Mouse (Mus musculus) neural tube, embryonic 13.5 days (tissue): ENCODE data around the gene Arhgef2. TPM values are rescaled to one million over a fixed set of nuclear protein-coding genes. Genes with fewer than 3 reads are reported as not detected.
A peak's percentile ranks its signal among the peaks of the same experiment; 100 is the strongest.

Source experiments
- ATAC-seq: fragments of 200-750 bp; cut with Nextera tagmentation; 2 replicates; pipeline ENCODE4 v1.8.0; 2017; ENCODE audit warnings: low read depth, mild to moderate bottlenecking, moderate TSS enrichment, moderate library complexity
- H3K27ac ChIP-seq: fragments of 300-500 bp; sonication (generic); replicated peaks from 2 replicates; pipeline ENCODE4 v1.5.1; 2015; ENCODE audit warnings: moderate library complexity, mild to moderate bottlenecking, inconsistent platforms
- H3K27me3 ChIP-seq: fragments of 300-500 bp; sonication (generic); 2 replicates; pipeline ENCODE4 v1.6.1; 2015; ENCODE audit warnings: mild to moderate bottlenecking, inconsistent platforms
- H3K36me3 ChIP-seq: fragments of 300-500 bp; sonication (generic); 2 replicates; pipeline ENCODE4 v1.6.1; 2015; ENCODE audit warnings: mild to moderate bottlenecking, inconsistent platforms
- H3K4me1 ChIP-seq: fragments of 300-500 bp; sonication (generic); replicated peaks from 2 replicates; pipeline ENCODE4 v1.6.1; 2015; ENCODE audit warnings: inconsistent platforms
- H3K4me2 ChIP-seq: fragments of 300-500 bp; sonication (generic); 2 replicates; pipeline ENCODE4 v1.6.1; 2015; ENCODE audit warnings: inconsistent platforms, mild to moderate bottlenecking, moderate library complexity
- H3K4me3 ChIP-seq: fragments of 300-500 bp; sonication (generic); 2 replicates; pipeline ENCODE4 v1.5.1; 2015; ENCODE audit warnings: mild to moderate bottlenecking, inconsistent platforms
- H3K9ac ChIP-seq: fragments of 300-500 bp; sonication (generic); 2 replicates; pipeline ENCODE4 v1.6.1; 2015; ENCODE audit warnings: moderate library complexity, mild to moderate bottlenecking, inconsistent platforms
- H3K9me3 ChIP-seq: fragments of 300-500 bp; sonication (generic); 2 replicates; pipeline ENCODE4 v1.6.1; 2016; ENCODE audit warnings: inconsistent platforms
- WGBS: fragments of 180-500 bp; shearing (Covaris S2); methylation state at CpG from one replicate; pipeline ENCODE4 v1.1.7; 2015; 5-methylcytosine and 5-hydroxymethylcytosine counted together
- polyA plus RNA-seq: library from polyadenylated mRNA; unstranded; fragments of >200 nt; fragmentation: Nextera tagmentation; extraction: Ambion mirVana; gene quantifications from 2 replicates; pipeline ENCODE4 v1.2.1, GENCODE M21; 2015

Gene Arhgef2
- polyA plus RNA-seq, 1 experiment from 2014 or later = 157 TPM

GRCm38 (mm10) chr3:88664095-88664494 lies 58.3 kb downstream of the Arhgef2 start:
- Histone ChIP-seq H3K4me1 (no peaks in the 10 kb centered on the region), H3K36me3 (no peaks in the 10 kb centered on the region), H3K27ac (no peak overlapping the region), H3K27me3 (no peaks in the 10 kb centered on the region), H3K4me3 (no peak overlapping the region), H3K4me2 (no peak overlapping the region), H3K9ac (no peak overlapping the region), H3K9me3 (no peaks in the 10 kb centered on the region)
- ATAC-seq = no peak
- WGBS = 87% methylated on average over 4 of the region's 4 CpGs

GRCm38 (mm10) chr3:88677399-88677798 lies 71.6 kb downstream of the Arhgef2 start:
- Histone ChIP-seq H3K4me2 (peak overlapping the region; percentile 59), H3K4me3 (peak overlapping the region; percentile 30), H3K9me3 (no peaks in the 10 kb centered on the region), H3K36me3 (no peaks in the 10 kb centered on the region), H3K4me1 (peaks cover 4% of the 10 kb centered on the region; the same call in 1 of the 2 replicates), H3K27ac (no peak overlapping the region), H3K9ac (peak overlapping the region; percentile 66), H3K27me3 (no peaks in the 10 kb centered on the region)
- WGBS = 11% methylated on average over 11 of the region's 11 CpGs
- ATAC-seq = peak; percentile 61; the same call in 1 of the 2 replicates

GRCm38 (mm10) chr3:88683814-88684213 lies 78.0 kb downstream of the Arhgef2 start:
- WGBS = 91% methylated on average over 2 of the region's 2 CpGs
- H3K27me3 ChIP-seq = no peaks in the 10 kb centered on the region
- H3K4me1 ChIP-seq = peaks cover 23% of the 10 kb centered on the region
- H3K9me3 ChIP-seq = no peaks in the 10 kb centered on the region
- H3K9ac ChIP-seq = no peak overlapping the region
- peaks cover 7% of the 10 kb centered on the region for H3K36me3 ChIP-seq
- H3K4me3 ChIP-seq = no peak overlapping the region
- H3K27ac ChIP-seq = no peak overlapping the region
- H3K4me2 ChIP-seq = no peak overlapping the region
- no peak for ATAC-seq

GRCm38 (mm10) chr3:88684236-88684979 lies 78.6 kb downstream of the Arhgef2 start:
- ATAC-seq = no peak
- Histone ChIP-seq H3K36me3 (peaks cover 13% of the 10 kb centered on the region), H3K9me3 (no peaks in the 10 kb centered on the region), H3K4me2 (peak overlapping the region; percentile 97), H3K27me3 (no peaks in the 10 kb centered on the region), H3K4me3 (peak overlapping the region; percentile 93), H3K4me1 (peaks cover 24% of the 10 kb centered on the region), H3K9ac (peak overlapping the region; percentile 64), H3K27ac (peak overlapping the region; percentile 82)
- 65% methylated on average over 8 of the region's 8 CpGs for WGBS

- peak within 1 kb of the TSS; percentile 99 for H3K27ac ChIP-seq
- H3K4me2 ChIP-seq = peak within 1 kb of the TSS; percentile 97
- peaks cover 24% of the 10 kb centered on the region for H3K4me1 ChIP-seq
- H3K9me3 ChIP-seq = no peaks in the 10 kb centered on the region
- peak; percentile 99 for ATAC-seq
- peak within 1 kb of the TSS; percentile 98 for H3K9ac ChIP-seq
- H3K27me3 ChIP-seq = no peaks in the 10 kb centered on the region
- peaks cover 22% of the 10 kb centered on the region for H3K36me3 ChIP-seq
- WGBS = 1% methylated on average over 47 of the region's 47 CpGs
- peak within 1 kb of the TSS; percentile 93 for H3K4me3 ChIP-seq
These were observed 79.5 kb downstream of the Arhgef2 start, which contains the start of gene Khdc4 for GRCm38 (mm10) chr3:88684980-88685941. TSS of gene Khdc4 (plus strand) at chr3:88685803.

GRCm38 (mm10) chr3:88685958-88686451 lies 80.2 kb downstream of the Arhgef2 start:
- H3K27me3 ChIP-seq = no peaks in the 10 kb centered on the region
- peaks cover 24% of the 10 kb centered on the region for H3K4me1 ChIP-seq
- peak overlapping the region; percentile 99 for H3K27ac ChIP-seq
- no peaks in the 10 kb centered on the region for H3K9me3 ChIP-seq
- under 1% methylated on average over 43 of the region's 45 CpGs for WGBS
- H3K36me3 ChIP-seq = peaks cover 29% of the 10 kb centered on the region
- ATAC-seq = peak; percentile 87
- H3K4me2 ChIP-seq = peak overlapping the region; percentile 97
- H3K4me3 ChIP-seq = peak overlapping the region; percentile 93
- peak overlapping the region; percentile 98 for H3K9ac ChIP-seq

- Histone ChIP-seq H3K9ac (peak overlapping the region; percentile 98), H3K4me3 (peak overlapping the region; percentile 93), H3K4me2 (peak overlapping the region; percentile 97), H3K36me3 (peaks cover 38% of the 10 kb centered on the region), H3K4me1 (peaks cover 24% of the 10 kb centered on the region), H3K27me3 (no peaks in the 10 kb centered on the region), H3K27ac (peak overlapping the region; percentile 99), H3K9me3 (no peaks in the 10 kb centered on the region)
- 50% methylated on average over 13 of the region's 13 CpGs for WGBS
- ATAC-seq = no peak
These were observed 81.2 kb downstream of the Arhgef2 start for GRCm38 (mm10) chr3:88686734-88687611.

GRCm38 (mm10) chr3:88689079-88689478 lies 83.3 kb downstream of the Arhgef2 start:
- peaks cover 24% of the 10 kb centered on the region for H3K4me1 ChIP-seq
- WGBS = 90% methylated on average over 5 of the region's 5 CpGs
- peaks cover 57% of the 10 kb centered on the region for H3K36me3 ChIP-seq

GRCm38 (mm10) chr3:88695545-88695944 lies 89.8 kb downstream of the Arhgef2 start:
- ATAC-seq = no peak
- Histone ChIP-seq H3K4me1 (no peaks in the 10 kb centered on the region), H3K36me3 (peaks cover 95% of the 10 kb centered on the region), H3K9me3 (no peaks in the 10 kb centered on the region), H3K4me2 (no peak overlapping the region), H3K4me3 (no peak overlapping the region), H3K9ac (no peak overlapping the region), H3K27ac (no peak overlapping the region), H3K27me3 (no peaks in the 10 kb centered on the region)

More at GRCm38 (mm10) chr3:88689079-88689478, 83.3 kb downstream of the Arhgef2 start:
- H3K4me3 ChIP-seq = no peak overlapping the region
- no peak overlapping the region for H3K9ac ChIP-seq
- H3K27ac ChIP-seq = no peak overlapping the region
- ATAC-seq = no peak
- H3K27me3 ChIP-seq = no peaks in the 10 kb centered on the region
- H3K9me3 ChIP-seq = no peaks in the 10 kb centered on the region
- no peak overlapping the region for H3K4me2 ChIP-seq
